Mouse (Mus musculus): ENCODE data around the gene Osbpl10. TPM values are rescaled to one million over a fixed set of nuclear protein-coding genes. Genes with fewer than 3 reads are reported as not detected.

The Osbpl10 gene
- total and polyA plus RNA-seq, 3 experiments: 0.19 TPM; not detected in 2

DNA sequence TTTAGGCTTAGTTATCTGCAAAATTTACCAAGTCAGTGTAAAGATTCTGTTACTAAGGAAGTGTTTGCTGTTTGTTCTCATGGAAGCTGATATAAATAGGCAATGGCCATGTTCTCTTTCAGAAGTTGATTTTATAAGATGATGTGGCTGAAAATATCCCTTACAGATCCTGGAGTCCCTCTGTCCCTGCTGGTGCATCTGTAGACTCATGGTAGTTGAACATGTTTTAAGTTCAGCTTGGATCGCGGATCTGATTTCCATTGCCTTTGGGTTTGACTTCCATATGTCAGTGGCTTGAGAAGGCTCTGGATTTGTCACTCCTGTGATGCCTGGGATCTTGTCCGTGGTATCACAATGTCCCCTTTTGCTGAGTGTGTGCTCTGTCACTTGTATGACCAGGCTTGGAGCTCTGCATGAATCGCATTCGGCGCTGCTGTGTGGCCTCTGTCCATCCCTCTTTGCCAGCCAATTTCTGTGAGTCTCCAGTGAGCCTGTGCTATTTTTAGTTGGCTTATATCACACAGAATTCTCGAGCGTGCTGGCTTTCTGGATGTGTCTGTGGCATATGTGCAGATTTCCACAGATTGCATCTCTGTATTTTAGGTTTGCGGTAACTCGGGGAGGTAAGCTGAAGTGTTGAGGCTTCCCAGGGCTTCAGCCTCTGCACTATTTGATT lies 45.5 kb downstream of the Osbpl10 start:
- Histone ChIP-seq H3K4me3 (replicated peaks in 1 of 3; ENCODE audit: low read depth in 2 of 3, low read length in 2 of 3, poor library complexity in 1 of 3) (no peak overlapping the region), H3K4me1 (ENCODE audit: control insufficient read depth in 1 of 2, insufficient read depth in 2 of 2) (no peaks in the 10 kb centered on the region), H3K9ac (ENCODE audit: insufficient read depth, low read depth) (no peak overlapping the region), H3K4me2 (ENCODE audit: insufficient read depth, low read depth, poor library complexity, severe bottlenecking) (no peak overlapping the region), H3K9me3 (replicated peaks; ENCODE audit: low read length) (no peaks in the 10 kb centered on the region), H3K36me3 (replicated peaks in 1 of 2; ENCODE audit: control insufficient read depth in 1 of 2, insufficient read depth in 1 of 2, low read length in 1 of 2) (no peaks in the 10 kb centered on the region), H3K27me3 (replicated peaks) (no peaks in the 10 kb centered on the region), H3K79me2 (replicated peaks; ENCODE audit: control insufficient read depth, extremely low read depth, insufficient read depth, poor library complexity, severe bottlenecking) (no peaks in the 10 kb centered on the region), H3K27ac (ENCODE audit: insufficient read depth, low read depth) (no peak overlapping the region)
- DNase-seq (ENCODE audit: extremely low read depth): no peak
- TF ChIP-seq PAX5 (IDR thresholded peaks at IDR 0.05; ENCODE audit: low read length): no peak
- TF ChIP-seq ZKSCAN1 (IDR thresholded peaks at IDR 0.05; ENCODE audit: borderline replicate concordance, low read depth, low read length): no peak
- TF ChIP-seq EP300 (IDR thresholded peaks at IDR 0.05; ENCODE audit: low read length): no peak
- TF ChIP-seq ZMIZ1 (IDR thresholded peaks at IDR 0.05; ENCODE audit: low read depth, low read length): no peak
- no peak for TF ChIP-seq JUND (conservative IDR thresholded peaks at IDR 0.05; ENCODE audit: low read depth, low read length)
- TF ChIP-seq IRF4 (IDR thresholded peaks at IDR 0.05; ENCODE audit: low read depth, low read length): no peak
- no peak for TF ChIP-seq USF2 (conservative IDR thresholded peaks at IDR 0.05; ENCODE audit: low read depth, low read length)
- no peak for TF ChIP-seq CTCF (conservative IDR thresholded peaks at IDR 0.05 in 1 of 2, IDR thresholded peaks at IDR 0.05 in 1 of 2; ENCODE audit: low read depth in 2 of 2, low read length in 2 of 2)
- TF ChIP-seq ELF1 (IDR thresholded peaks at IDR 0.05; ENCODE audit: low read depth, low read length): no peak
- TF ChIP-seq TBP (conservative IDR thresholded peaks at IDR 0.05; ENCODE audit: low read depth, low read length): no peak
- TF ChIP-seq RAD21 (IDR thresholded peaks at IDR 0.05; ENCODE audit: low read depth, low read length): no peak
- no peak for TF ChIP-seq MAFK (IDR thresholded peaks at IDR 0.05; ENCODE audit: insufficient replicate concordance, low read length)
- no peak for TF ChIP-seq USF1 (IDR thresholded peaks at IDR 0.05; ENCODE audit: low read depth, low read length)
- TF ChIP-seq TCF12 (IDR thresholded peaks at IDR 0.05; ENCODE audit: low read depth, low read length): no peak
- no peak for TF ChIP-seq MAX (IDR thresholded peaks at IDR 0.05; ENCODE audit: low read length)
- TF ChIP-seq POLR2AphosphoS2 (IDR thresholded peaks at IDR 0.05; ENCODE audit: low read depth, low read length): no peak
- no peak for TF ChIP-seq CHD2 (IDR thresholded peaks at IDR 0.05; ENCODE audit: low read length)
- no peak for TF ChIP-seq RCOR1 (conservative IDR thresholded peaks at IDR 0.05; ENCODE audit: low read depth, low read length)
- TF ChIP-seq UBTF (IDR thresholded peaks at IDR 0.05; ENCODE audit: low read depth, low read length): no peak
- TF ChIP-seq CHD1 (IDR thresholded peaks at IDR 0.05; ENCODE audit: low read depth, low read length): no peak
- dilution Hi-C loops (cut with MboI; ENCODE audit: extremely low pct_ligation_motif_present, extremely low pct_unique_long_range_greater_than_20kb, low sequenced_read_pairs): no loop called here
- in situ Hi-C loops (cut with MboI; ENCODE audit: low pct_ligation_motif_present, low pct_unique_long_range_greater_than_20kb, low sequenced_read_pairs): no loop called here

DNA sequence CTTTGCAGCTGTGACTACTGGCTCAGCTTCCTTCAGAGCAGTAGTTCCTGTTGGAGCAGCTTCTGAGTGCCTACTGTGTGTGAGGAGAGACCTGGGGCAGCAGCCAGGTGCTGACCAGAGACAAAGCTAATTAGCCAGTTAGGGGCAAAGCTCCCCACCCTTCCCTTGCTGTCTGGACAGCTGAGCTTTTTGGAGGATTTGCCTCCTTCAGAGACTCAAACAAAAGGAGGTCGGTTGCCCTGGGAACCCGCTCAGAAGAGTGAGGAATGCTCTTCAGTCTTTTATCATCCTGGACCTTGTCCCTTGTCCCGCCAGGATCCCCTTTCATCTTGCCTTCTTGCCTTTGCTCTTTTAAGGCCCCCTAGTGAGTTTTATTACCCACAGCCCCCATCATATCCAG lies 50.9 kb downstream of the Osbpl10 start:
- in situ Hi-C loops (cut with MboI; ENCODE audit: low pct_ligation_motif_present, low pct_unique_long_range_greater_than_20kb, low sequenced_read_pairs) (no loop called here), dilution Hi-C loops (cut with MboI; ENCODE audit: extremely low pct_ligation_motif_present, extremely low pct_unique_long_range_greater_than_20kb, low sequenced_read_pairs) (no loop called here)
- DNase-seq (ENCODE audit: extremely low read depth): no peak
- H3K36me3 ChIP-seq (replicated peaks in 1 of 2; ENCODE audit: control insufficient read depth in 1 of 2, insufficient read depth in 1 of 2, low read length in 1 of 2): no peaks in the 10 kb centered on the region
- TF ChIP-seq CHD2 (IDR thresholded peaks at IDR 0.05; ENCODE audit: low read length) (no peak), PAX5 (IDR thresholded peaks at IDR 0.05; ENCODE audit: low read length) (no peak), POLR2A (IDR thresholded peaks at IDR 0.05; ENCODE audit: low read depth, low read length) (no peak), JUND (conservative IDR thresholded peaks at IDR 0.05; ENCODE audit: low read depth, low read length) (no peak), JUN (IDR thresholded peaks at IDR 0.05; ENCODE audit: insufficient read depth, low read depth, low read length) (no peak), RCOR1 (conservative IDR thresholded peaks at IDR 0.05; ENCODE audit: low read depth, low read length) (no peak), CTCF (conservative IDR thresholded peaks at IDR 0.05 in 1 of 2, IDR thresholded peaks at IDR 0.05 in 1 of 2; ENCODE audit: low read depth in 2 of 2, low read length in 2 of 2) (no peak)
- H3K9me3 ChIP-seq (replicated peaks; ENCODE audit: low read length): no peaks in the 10 kb centered on the region
- H3K9ac ChIP-seq (ENCODE audit: insufficient read depth, low read depth): no peak overlapping the region
- no peaks in the 10 kb centered on the region for H3K79me2 ChIP-seq (replicated peaks; ENCODE audit: control insufficient read depth, extremely low read depth, insufficient read depth, poor library complexity, severe bottlenecking)
- H3K4me2 ChIP-seq (ENCODE audit: insufficient read depth, low read depth, poor library complexity, severe bottlenecking): no peak overlapping the region
- H3K4me1 ChIP-seq (ENCODE audit: control insufficient read depth in 1 of 2, insufficient read depth in 2 of 2): no peaks in the 10 kb centered on the region
- H3K27ac ChIP-seq (ENCODE audit: insufficient read depth, low read depth): no peak overlapping the region
- no peaks in the 10 kb centered on the region for H3K27me3 ChIP-seq (replicated peaks)
- H3K4me3 ChIP-seq (replicated peaks in 1 of 3; ENCODE audit: low read depth in 2 of 3, low read length in 2 of 3, poor library complexity in 1 of 3): no peak overlapping the region

Measured in CH12.LX (cell line).